Mouse (Mus musculus) layer of hippocampus, postnatal 14 days (tissue): ENCODE measurements around the gene Npnt. TPM values are rescaled to one million over a fixed set of nuclear protein-coding genes. Genes with fewer than 3 reads are reported as not detected.

ENCODE experiments used
- DNase-seq, 2 experiments: peaks; one replicate each; pipeline ENCODE4 v3.0.0; 2021 to 2022; ENCODE audit warnings: low spot score in 2 of 2, mixed read lengths in 1 of 2
- total RNA-seq, 2 experiments: library from RNA; stranded (reverse); gene quantifications; 2 replicates each; pipeline ENCODE4 v1.2.3; 2021

Npnt gene
- total RNA-seq, 2 experiments from 2014 or later = 14.4 to 17.6 TPM

- no peak for DNase-seq
Measured at GRCm38 (mm10) chr3:132940181-132940990, 9.7 kb downstream of the Npnt start.

DNA sequence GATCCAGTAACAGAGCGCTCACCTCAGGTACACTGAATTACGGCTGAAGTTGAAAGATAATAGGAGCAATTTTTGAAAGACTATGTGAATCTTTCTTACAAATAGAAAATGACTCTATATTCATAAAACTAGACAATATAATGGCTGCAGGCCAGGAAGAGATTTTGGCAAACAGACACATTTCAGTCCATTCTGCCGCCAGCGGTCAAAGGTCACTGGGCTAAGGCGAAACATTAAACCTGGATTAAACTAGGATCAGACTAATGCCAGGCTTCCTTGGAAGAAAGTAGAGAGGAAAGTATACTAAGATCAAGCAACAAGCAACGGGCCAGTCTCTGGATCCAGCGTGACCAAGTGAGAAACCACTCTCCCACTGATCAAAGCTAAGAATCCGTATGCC, 11.1 kb downstream of the Npnt start:
- no peak for DNase-seq

- no peak for DNase-seq
Measured at GRCm38 (mm10) chr3:132934649-132935048, 15.4 kb downstream of the Npnt start.

GRCm38 (mm10) chr3:132931526-132931925, 18.6 kb downstream of the Npnt start:
- no peak for DNase-seq

DNA sequence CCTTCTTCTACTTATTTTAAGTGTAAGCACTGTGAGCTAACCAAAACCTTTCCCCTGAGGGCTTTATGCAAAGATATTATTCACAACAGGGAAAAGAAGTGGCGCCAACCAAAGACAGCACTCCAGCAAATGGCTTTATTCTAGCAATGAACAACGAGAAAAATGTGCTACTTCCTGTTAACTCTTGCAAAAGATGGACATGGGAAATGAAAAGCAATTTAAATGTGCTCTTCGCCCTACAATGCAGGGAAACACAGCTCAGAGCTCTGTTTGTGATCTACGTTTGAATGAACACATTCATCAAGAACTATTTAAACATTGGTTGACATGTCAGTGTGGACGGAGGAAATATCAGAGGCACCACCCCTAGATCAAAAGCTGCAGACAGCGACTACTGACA, 20.2 kb downstream of the Npnt start:
- no peak for DNase-seq

- DNase-seq = no peak
Measured at GRCm38 (mm10) chr3:132928186-132928585, 21.9 kb downstream of the Npnt start.

GRCm38 (mm10) chr3:132919798-132920197, 30.3 kb downstream of the Npnt start:
- no peak for DNase-seq

DNA sequence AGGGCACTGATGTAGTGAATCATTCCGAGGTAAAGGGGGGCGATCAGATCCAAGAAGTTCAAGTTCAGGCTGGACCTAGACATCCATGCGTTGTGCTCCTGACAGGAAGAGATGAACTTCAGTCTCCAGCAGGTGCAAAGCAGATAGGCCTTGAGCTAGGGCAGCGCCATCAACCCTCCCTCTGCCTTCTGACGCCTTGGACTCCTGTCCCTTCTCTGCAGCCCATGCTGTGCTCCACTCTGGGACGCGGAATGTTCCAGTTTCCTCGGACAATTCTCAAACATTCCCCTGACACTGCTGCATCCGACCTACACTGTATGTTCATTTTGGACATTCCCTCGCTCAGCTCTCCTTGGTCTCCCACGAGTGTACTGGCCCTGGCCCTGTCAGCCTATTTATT, 30.9 kb downstream of the Npnt start:
- no peak for DNase-seq

DNA sequence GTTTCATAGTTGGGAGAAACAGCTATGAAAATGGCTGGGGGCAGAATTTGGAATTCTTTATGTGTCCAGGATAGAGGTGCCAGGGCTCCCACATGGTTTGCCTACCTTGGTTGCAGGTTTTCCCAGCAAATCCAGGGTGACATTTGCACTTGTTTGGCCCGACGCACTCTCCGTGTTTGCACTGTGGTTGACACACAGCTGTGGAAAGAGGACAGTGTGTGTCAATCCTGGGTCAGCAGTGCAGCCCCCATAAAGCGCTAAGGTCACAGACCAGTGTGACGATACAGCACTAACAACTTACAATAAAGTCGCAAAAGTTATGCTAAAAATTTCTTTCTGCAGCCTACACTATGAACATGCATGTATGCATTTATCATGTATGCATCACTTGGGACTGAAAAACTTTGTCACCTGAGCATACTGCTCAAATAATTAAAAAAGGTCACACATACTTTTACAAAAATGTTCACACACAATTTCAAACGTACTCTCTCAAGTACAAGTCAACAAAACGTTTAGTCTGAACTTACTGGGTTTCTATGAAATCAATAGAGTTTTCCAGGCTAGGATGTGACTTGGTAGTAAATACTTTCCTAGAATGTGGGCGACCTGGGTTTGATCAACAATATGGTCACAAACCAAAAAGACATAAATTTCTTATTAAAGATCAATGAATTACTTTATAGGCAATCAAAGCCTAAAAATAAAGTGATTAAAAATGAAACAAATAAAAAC, 32.6 kb downstream of the Npnt start:
- no peak for DNase-seq

DNA sequence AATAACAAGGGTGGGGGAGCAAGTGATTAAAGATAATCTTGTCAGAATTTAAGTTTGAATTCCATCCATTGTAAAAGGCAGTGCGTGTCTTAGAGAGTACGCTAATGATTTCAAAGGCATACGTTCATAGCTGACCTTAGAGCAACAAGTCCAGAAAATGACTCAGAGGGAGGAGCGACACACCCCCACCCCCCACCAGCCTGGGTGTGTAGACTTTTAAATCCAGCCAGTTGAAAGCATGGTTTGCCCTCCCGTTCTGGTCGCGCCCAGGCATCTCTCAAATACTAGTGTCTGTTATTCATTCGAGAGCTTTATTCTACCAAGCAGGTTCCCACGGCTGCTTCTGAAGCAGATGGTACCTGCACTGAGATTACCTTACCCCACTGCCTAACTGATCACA, 34.4 kb downstream of the Npnt start:
- DNase-seq = no peak

GRCm38 (mm10) chr3:132912420-132912819, 37.7 kb downstream of the Npnt start:
- DNase-seq = no peak

DNA sequence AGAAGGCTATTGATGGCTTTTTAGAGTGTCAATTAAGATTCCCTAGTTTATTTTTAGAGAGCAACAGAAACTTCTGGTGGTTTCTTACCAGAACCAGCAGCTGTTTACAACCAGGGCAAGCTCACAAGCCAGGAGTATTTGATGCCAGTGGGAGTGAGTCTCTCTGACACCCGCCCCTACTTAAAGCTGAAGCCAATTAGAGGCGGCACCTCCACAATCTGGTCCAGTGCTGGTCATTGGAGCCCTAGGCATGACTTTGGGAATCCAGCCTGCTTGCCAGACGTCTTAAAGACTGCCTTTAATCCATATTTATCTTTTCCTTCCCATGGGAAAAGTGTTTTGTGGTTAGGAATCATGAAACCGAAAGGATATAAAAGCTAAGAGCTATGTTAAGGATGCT, 38.4 kb downstream of the Npnt start:
- no peak for DNase-seq

DNA sequence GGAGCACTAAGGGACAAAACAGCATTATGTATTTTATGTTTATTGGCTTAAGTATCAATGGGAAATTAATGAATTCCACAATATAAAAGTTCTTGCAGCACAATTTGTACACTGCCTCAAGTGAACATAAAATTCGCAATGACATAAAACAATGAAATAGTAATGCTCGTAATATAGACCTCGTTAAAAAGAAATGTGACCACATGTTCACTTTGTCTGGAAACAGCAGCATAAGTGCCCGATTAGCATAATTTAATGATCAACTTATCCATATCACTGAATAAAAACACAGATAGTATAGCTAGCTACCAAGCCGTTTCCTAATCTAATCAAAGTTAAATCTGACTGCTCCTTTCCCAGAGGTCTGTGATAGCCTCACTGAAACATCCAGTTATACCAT, 39.4 kb downstream of the Npnt start:
- DNase-seq = no peak

- no peak for DNase-seq
Measured at GRCm38 (mm10) chr3:132909736-132910135, 40.4 kb downstream of the Npnt start.

DNA sequence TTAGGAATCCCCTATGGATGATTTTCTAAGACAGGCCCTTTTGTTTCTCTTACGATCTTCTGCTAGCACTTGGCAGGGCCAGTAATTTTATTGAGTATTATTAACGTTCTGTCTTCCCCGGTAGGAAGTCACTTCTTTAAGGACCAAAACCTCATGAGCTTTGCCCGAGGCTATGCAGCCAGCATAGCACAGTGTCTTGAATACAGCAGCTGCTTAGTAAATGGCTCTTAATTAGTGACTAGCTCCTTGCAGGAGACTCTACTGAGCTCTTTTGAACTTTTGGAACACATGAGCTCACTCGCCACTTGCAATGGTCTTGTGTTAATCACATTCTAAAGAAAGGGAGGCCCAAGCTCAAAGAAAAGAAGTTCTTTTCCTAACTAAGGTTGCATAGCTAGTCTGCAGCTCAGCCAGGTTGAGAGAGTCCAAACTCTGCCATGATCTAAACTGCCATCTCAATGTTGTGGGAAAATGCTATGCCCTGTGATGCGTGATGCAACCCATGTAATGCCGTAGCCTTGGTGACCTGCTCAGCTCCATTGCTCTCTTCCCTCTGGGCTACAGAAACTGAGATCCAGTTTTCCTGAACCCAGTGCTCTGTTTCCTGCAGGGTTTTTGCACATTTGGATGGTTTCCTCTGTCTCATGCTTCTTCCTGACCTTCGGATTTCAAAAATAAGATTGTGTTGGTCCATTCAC, 42.4 kb downstream of the Npnt start:
- DNase-seq = no peak

DNA sequence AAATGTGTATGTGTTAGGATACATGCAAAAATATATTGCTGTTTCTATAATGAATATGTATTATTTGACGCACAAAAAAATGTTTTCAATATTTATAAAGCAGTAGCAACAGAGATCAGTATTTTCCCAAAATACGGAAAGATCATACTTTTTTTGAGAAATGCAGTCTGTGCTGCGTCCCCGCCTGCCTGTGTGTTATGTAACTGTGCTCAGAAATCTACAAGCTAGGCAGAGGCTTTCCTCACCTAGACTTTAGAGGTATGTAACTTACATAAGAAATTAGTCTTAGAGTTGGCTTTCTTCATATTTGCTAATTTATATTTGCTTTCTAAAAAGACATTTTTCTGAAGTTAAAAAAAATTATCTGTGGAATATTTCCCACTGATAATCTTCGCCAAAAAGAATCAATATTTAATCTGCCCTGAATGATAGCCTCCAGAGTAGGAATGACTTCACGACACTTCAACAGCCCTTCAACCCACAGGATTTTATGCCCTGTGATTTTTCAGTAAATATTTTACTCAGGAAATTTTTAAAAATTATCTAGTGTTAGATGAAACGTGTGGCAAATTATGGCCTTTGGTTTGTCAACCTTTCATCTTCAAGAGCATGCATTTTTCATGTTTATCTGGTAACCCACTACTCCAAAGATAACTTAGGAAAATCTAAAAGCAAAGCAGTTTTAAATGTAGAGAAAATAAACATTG, 44.7 kb downstream of the Npnt start:
- DNase-seq = no peak

DNA sequence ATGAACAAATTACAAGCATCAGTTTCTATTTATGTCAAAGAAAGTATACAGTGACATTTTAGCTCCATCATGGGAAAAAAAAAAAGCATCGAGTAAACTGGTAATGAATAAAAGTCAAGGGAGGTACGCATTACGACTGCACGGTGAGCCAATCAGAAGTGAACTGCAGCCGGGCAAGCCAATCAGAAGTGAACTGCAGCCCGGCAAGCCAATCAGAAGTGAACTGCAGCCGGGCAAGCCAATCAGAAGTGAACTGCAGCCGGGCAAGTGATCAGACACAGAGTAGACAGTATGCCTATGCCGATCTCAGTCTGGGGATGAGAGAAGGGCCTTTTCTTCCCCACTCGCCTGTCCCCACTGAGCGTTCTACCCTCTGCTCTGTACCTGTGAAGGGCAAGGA, 46.7 kb downstream of the Npnt start:
- no peak for DNase-seq

DNA sequence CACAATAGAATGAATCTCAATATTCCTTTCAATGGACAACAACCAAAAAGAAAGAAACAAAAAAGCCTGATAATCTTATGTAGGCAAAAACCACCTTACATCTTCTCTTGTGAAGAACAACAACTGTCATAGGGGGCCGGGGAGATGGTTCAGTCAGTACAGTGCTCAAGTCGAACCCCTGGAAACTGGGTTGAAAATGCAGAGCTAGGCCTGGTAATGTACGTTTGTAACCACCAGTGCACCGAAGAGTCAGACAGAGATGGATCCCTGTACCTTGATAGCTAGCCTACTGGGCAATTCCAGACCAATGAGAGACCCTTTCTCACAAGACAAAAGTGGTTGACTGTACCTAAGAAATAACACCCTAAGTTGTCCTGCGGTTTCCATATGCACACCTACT, 47.2 kb downstream of the Npnt start:
- no peak for DNase-seq

- DNase-seq = no peak
Measured at GRCm38 (mm10) chr3:132902206-132902605, 47.9 kb downstream of the Npnt start.

DNA sequence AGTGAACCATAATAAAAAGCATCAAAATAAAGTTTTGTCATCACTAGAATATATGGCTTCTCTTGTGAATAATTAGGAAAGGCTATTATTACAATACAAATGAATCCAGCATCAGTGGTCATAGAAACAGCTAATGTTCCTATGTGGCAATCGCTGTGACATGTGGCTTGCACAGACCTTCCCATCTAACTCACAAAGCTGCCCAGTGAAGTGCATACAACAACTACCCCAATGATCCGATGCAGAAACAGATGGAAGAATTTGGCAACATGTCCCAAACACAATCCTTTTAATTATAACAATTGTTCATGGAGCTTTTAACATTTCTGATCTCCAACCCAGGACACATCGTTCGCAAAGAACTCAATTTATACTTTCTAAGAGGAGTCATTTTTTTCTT, 52.2 kb downstream of the Npnt start:
- DNase-seq = peak in 1 of 2 experiments; percentile 42

DNA sequence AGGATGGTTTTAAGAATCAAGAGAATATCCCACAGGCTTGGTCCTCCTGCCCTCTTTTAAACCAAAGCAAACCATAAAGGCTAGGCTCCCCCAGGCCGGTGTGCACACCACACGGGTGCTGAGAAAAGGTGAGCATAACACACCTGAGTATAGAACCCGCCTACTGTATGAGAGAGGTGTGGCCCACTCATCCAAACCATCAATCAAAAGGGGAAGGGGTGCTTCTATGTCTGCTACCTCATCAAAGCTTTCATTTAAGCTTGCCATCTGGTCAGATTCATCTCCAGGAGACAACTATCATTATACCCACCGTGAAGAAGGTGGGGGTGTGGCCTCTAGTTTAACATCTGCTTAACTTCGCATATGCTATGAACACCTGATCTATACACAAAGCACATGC, 52.7 kb downstream of the Npnt start:
- DNase-seq = no peak
